Mouse (Mus musculus) midbrain, embryonic 15.5 days (tissue): Measurements from ENCODE around the gene Gfra4. TPM values are rescaled to one million over a fixed set of nuclear protein-coding genes. Genes with fewer than 3 reads are reported as not detected.

ENCODE experiments used
- ATAC-seq: fragments of 200-750 bp; cut with Nextera tagmentation; replicated peaks from 2 replicates; pipeline ENCODE4 v1.8.0; 2017; ENCODE audit warnings: moderate TSS enrichment
- H3K27ac ChIP-seq: fragments of 300-500 bp; sonication (generic); 2 replicates; pipeline ENCODE4 v1.5.1; 2015; ENCODE audit warnings: mild to moderate bottlenecking, inconsistent platforms
- H3K27me3 ChIP-seq: fragments of 300-500 bp; sonication (generic); replicated peaks from 2 replicates; pipeline ENCODE4 v1.6.1; 2015; ENCODE audit warnings: inconsistent platforms
- H3K36me3 ChIP-seq: fragments of 300-500 bp; sonication (generic); replicated peaks from 2 replicates; pipeline ENCODE4 v1.6.1; 2015; ENCODE audit warnings: inconsistent platforms
- H3K4me1 ChIP-seq: fragments of 300-500 bp; sonication (generic); 2 replicates; pipeline ENCODE4 v1.6.1; 2015; ENCODE audit warnings: inconsistent platforms
- H3K4me2 ChIP-seq: fragments of 300-500 bp; sonication (generic); 2 replicates; pipeline ENCODE4 v1.6.1; 2015; ENCODE audit warnings: inconsistent platforms, mild to moderate bottlenecking, moderate library complexity
- H3K4me3 ChIP-seq: fragments of 300-500 bp; sonication (generic); 2 replicates; pipeline ENCODE4 v1.5.1; 2015; ENCODE audit warnings: mild to moderate bottlenecking, inconsistent platforms
- H3K9ac ChIP-seq: fragments of 300-500 bp; sonication (generic); 2 replicates; pipeline ENCODE4 v1.6.1; 2015; ENCODE audit warnings: mild to moderate bottlenecking, inconsistent platforms
- H3K9me3 ChIP-seq: fragments of 300-500 bp; sonication (generic); 2 replicates; pipeline ENCODE4 v1.6.1; 2016; ENCODE audit warnings: inconsistent platforms
- WGBS: fragments of 180-500 bp; shearing (Covaris S2); methylation state at CpG from one replicate; pipeline ENCODE4 v1.1.7; 2015; ENCODE audit warnings: mixed read lengths; 5-methylcytosine and 5-hydroxymethylcytosine counted together
- polyA plus RNA-seq: library from polyadenylated mRNA; unstranded; fragments of >200 nt; fragmentation: Nextera tagmentation; extraction: Ambion mirVana; gene quantifications from 2 replicates; pipeline ENCODE4 v1.2.1, GENCODE M21; 2015

Gene Gfra4
- polyA plus RNA-seq, 1 experiment from 2014 or later: 43.1 TPM

DNA sequence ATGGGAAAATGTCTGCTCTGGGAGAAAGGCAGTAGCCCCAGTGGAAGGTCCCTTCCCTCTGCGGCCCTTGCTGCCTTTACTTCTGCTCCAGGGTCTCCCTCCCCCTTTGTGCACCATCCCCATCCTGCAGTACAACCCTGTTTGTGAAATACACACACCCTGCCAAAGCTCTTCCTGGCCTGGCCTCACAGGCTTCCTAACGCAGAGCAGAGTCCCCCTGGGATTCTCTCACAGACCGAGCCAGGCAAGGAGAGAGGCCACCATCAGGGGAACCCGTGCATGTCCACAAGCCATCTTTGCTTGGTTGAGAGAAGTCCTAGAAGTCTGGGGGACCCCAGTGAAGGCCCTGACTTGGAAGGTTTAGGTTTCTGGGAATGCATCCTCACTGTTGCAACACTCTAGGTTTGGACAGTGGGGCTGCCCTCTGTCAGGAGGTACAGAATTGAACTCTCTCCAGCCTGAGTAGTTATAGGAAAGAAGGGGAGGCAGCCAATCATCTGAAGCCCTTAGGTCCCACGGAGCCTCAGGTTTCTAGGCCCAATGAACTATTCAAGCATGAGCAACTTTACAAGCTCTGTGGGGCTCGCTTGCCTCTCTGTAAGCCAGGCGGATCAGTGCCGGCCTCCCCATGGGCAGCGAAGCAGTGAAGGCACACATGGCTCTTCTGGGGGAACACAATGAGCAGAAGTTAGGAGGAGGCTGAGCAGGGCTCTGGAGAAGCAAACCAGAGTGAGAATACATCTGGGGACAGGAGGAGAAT lies 17.1 kb upstream of the Gfra4 start:
- H3K4me2 ChIP-seq: no peak overlapping the region
- no peaks in the 10 kb centered on the region for H3K36me3 ChIP-seq
- H3K4me1 ChIP-seq: peaks cover 17% of the 10 kb centered on the region
- WGBS: 50% methylated on average over 9 of the region's 9 CpGs
- no peak for ATAC-seq
- no peak overlapping the region for H3K27ac ChIP-seq
- H3K4me3 ChIP-seq: no peak overlapping the region
- peaks cover 35% of the 10 kb centered on the region for H3K27me3 ChIP-seq
- no peak overlapping the region for H3K9ac ChIP-seq
- H3K9me3 ChIP-seq: no peaks in the 10 kb centered on the region

DNA sequence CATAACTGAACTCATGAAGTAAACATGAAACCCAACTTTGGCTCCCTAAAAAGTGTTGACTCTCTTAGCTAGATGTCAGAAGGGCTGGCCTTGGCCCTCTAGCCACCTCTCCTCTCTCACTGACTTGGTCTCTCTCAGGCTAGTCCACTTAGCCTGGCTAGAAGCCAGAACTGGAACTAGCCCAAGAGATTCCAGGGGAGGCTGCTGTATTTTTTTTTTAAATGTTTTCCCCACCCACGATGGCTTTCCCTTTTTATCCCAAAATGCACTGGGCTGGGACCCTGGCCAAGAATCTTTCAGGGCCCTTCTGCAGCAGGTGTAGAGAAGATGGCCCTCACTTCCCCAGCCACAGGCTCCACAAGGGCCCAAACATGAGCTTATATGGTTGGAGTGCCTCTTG lies 16.5 kb upstream of the Gfra4 start:
- Histone ChIP-seq H3K4me2 (no peak overlapping the region), H3K4me1 (peaks cover 23% of the 10 kb centered on the region)
- ATAC-seq: no peak

DNA sequence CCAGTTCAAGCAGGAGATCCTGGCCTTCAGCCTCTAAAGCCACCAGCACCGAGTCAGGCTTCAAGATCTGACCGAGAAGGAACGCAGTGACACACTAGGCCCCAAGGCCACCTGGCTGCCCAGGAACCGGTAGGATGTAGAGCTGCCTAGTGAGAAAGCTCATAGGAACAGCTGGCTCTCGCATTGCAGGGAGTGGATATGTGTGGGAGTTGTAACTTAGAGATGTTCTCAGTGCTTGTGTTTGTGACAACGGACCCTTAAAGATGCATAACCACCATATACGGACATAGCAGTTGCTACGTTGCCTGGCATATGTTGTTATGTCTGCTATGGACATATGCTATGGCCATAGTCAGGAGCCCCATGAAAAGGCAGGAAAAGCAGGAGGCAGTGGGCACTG lies 15.8 kb upstream of the Gfra4 start:
- no peak overlapping the region for H3K27ac ChIP-seq
- no peak overlapping the region for H3K9ac ChIP-seq
- H3K9me3 ChIP-seq: no peaks in the 10 kb centered on the region
- no peak for ATAC-seq
- no peak overlapping the region for H3K4me2 ChIP-seq
- WGBS: 94% methylated on average over 8 of the region's 8 CpGs
- H3K4me1 ChIP-seq: peaks cover 30% of the 10 kb centered on the region
- H3K4me3 ChIP-seq: no peak overlapping the region
- no peaks in the 10 kb centered on the region for H3K36me3 ChIP-seq
- peaks cover 46% of the 10 kb centered on the region for H3K27me3 ChIP-seq

More for the DNA sequence above, 16.5 kb upstream of the Gfra4 start:
- no peaks in the 10 kb centered on the region for H3K36me3 ChIP-seq
- no peak overlapping the region for H3K27ac ChIP-seq
- H3K4me3 ChIP-seq: no peak overlapping the region
- no peaks in the 10 kb centered on the region for H3K9me3 ChIP-seq
- H3K9ac ChIP-seq: no peak overlapping the region
- WGBS: 76% methylated on average over 1 of the region's 1 CpGs
- peaks cover 41% of the 10 kb centered on the region for H3K27me3 ChIP-seq

DNA sequence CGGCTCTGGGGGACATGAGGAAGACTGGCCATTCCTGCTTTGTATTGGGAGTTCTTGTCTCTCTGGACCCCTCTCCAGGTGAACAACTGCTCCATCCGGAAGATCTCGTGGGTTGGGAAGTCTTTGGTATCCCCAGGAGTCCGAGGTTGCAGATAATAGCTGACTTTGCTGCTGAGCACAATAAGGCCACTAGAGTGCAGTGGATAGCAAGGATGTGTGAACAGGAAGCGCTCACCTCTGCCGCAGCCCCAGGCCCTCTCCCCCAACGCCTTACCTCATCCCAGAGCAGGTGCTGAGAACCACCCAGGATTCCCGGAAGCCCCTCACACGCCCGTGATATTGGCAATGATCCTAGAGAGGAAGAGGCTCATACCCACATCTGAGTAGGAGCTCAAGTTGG lies 13.3 kb upstream of the Gfra4 start:
- Histone ChIP-seq H3K27ac (no peak overlapping the region), H3K4me3 (no peak overlapping the region), H3K27me3 (peaks cover 54% of the 10 kb centered on the region), H3K4me1 (peaks cover 28% of the 10 kb centered on the region), H3K9ac (no peak overlapping the region), H3K9me3 (no peaks in the 10 kb centered on the region), H3K36me3 (no peaks in the 10 kb centered on the region), H3K4me2 (peak overlapping the region; percentile 53)
- 2% methylated on average over 10 of the region's 10 CpGs for WGBS
- ATAC-seq: no peak

DNA sequence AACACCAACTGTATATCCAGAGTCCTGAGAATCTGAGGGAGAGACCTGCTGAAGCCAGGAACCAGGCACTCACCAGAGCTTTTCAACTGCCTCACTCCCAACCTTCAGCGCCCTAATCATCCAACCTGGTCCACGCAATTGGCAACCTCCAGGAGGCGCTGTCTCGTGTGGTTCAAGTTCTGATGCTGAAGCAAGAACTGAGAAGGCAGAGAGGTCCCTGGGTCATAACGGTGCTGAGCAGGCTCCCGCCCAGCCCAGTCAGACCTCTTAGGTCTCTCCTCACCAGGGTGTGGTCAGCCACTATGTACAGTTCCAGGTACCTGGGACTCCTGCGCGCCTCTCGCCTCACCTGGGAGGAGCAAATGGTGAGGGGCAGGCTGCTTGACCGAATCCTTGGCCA lies 12.7 kb upstream of the Gfra4 start:
- Histone ChIP-seq H3K27ac (no peak overlapping the region), H3K4me2 (peak overlapping the region; percentile 53; the same call in 1 of the 2 replicates), H3K4me3 (no peak overlapping the region), H3K4me1 (peaks cover 28% of the 10 kb centered on the region), H3K36me3 (no peaks in the 10 kb centered on the region), H3K9me3 (no peaks in the 10 kb centered on the region), H3K9ac (no peak overlapping the region), H3K27me3 (peaks cover 57% of the 10 kb centered on the region)
- WGBS: 8% methylated on average over 10 of the region's 10 CpGs
- ATAC-seq: peak; percentile 45; the same call in 1 of the 2 replicates

DNA sequence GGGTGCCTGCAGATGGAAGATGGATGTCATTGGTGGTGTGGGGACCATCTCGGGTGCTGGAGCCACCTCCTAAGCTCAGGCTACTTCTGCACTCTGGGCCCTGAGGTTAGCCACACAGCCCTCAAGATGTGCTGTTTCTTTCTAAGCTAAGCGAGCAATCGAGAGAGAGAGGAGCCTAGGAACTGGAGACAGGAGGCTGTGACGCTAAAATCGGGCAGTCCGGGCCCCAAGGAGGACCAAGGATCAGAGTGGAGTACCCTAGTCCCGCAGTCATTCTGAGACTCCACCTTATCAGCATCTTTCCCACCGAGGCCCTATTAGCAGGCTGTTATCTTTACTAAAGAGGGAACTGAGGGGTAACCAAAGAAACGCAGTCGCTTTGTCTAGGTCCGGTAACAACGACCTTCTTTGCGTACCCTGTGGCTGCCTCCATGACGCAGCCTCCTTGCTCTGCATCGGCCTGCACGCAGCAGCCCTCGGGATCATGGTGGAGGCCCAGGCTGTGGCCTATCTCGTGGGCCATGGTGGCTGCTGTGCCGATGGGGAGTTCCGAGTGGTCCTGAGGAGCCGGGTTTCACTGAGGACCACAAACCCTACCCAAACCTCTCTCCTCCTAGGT lies 11.9 kb upstream of the Gfra4 start:
- WGBS: 1% methylated on average over 21 of the region's 21 CpGs
- Histone ChIP-seq H3K4me3 (peak overlapping the region; percentile 35), H3K4me2 (peak overlapping the region; percentile 53), H3K9ac (peak overlapping the region; percentile 32), H3K4me1 (peaks cover 28% of the 10 kb centered on the region), H3K27me3 (peaks cover 57% of the 10 kb centered on the region), H3K27ac (no peak overlapping the region), H3K36me3 (no peaks in the 10 kb centered on the region), H3K9me3 (no peaks in the 10 kb centered on the region)
- peak; percentile 19; the same call in 1 of the 2 replicates for ATAC-seq

DNA sequence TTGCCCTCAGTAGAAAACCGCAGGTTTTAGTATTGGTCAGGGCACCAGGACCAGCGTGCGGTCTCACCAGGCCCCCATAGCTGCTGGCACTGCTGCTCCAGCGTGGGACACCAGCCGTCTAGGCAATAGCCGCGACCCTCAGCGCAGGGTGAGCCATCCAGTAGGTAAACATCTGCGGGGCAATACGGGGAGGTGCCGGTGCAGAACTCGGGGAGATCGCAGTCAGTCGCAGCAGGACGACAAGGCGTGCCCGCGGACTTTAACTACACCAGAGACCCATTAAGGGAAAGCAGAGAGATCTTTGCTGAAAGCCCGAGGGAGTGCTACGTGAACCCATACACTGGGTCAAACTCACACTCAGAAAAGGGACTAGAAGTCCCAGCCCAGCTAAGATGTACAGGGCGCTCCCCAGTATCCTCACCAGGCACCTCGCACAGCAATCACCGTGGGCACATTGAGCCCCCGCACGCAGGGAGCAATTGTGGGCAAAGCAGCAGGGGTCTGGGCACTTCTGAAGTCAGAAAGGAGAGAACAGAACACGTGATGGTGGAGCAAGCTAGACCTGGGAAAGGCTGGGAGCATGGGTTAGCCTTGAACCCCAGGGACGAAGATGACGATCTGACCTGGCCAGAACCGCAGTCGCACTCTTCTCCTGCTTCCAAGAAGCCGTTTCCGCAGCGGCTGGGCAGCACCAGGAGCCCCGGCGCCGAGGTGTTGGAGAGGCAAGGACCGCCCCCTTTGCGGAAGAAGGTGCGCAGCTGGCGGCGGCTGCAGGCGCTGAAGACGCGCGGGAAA lies 11.2 kb upstream of the Gfra4 start:
- H3K9ac ChIP-seq: peak overlapping the region; percentile 32

DNA sequence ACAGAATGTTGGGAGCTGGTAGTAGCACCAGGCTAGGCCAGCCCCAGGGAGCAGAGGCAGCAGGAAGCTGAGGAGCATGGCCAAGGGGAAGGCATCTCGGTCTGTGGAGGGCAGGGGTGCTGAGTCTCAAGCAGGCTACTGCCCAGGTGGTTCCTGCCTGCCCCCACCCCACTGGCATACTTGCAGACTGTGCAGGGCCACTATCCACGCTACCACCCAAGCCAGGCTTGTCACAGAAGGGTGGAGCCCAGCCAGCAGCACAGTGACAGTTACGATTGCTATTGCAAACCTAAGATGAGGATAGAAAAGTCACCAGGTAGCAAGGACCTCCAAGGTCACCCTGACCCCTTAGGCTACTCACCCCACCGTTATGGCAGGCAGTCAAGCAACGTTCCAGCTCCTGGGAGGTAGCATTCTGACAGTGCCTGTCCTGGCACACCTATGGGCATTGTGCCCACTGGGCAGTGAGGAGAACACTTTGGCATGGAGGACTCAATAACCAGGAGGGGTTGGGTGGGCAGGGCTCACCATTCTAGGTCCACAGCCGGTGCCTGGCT lies 10.1 kb upstream of the Gfra4 start:
- 72% methylated on average over 6 of the region's 6 CpGs for WGBS
- ATAC-seq: no peak
- Histone ChIP-seq H3K4me3 (no peak overlapping the region), H3K9me3 (no peaks in the 10 kb centered on the region), H3K27me3 (peaks cover 57% of the 10 kb centered on the region), H3K36me3 (no peaks in the 10 kb centered on the region), H3K4me1 (peaks cover 28% of the 10 kb centered on the region), H3K27ac (no peak overlapping the region), H3K4me2 (no peak overlapping the region), H3K9ac (no peak overlapping the region)

More for the DNA sequence above, 11.2 kb upstream of the Gfra4 start:
- Histone ChIP-seq H3K9me3 (no peaks in the 10 kb centered on the region), H3K27ac (no peak overlapping the region), H3K27me3 (peaks cover 57% of the 10 kb centered on the region), H3K4me3 (peak overlapping the region; percentile 35), H3K4me2 (peak overlapping the region; percentile 53), H3K4me1 (peaks cover 28% of the 10 kb centered on the region), H3K36me3 (no peaks in the 10 kb centered on the region)
- ATAC-seq: peak; percentile 28; the same call in 1 of the 2 replicates
- 2% methylated on average over 45 of the region's 45 CpGs for WGBS

DNA sequence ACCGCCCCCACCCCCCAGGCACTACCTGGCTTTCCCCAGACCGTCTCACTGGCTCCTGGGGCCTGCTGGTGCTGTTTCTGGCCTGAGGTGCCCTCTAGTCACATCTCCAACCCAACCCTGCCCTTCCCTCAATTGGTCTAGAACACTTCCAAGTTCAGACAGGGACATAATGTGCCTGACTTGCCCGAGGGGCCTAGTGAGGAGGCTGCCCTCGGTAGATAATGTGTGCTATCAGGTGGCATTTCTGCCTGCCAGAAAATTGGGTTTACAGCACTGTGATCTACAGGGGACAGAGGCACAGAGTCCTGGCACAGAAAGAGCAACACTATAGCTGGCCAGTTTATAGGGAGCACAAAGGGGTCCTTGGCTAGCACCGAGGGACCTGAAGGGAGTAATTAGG lies 9.2 kb upstream of the Gfra4 start:
- Histone ChIP-seq H3K4me3 (no peak overlapping the region), H3K27me3 (peaks cover 56% of the 10 kb centered on the region), H3K9me3 (no peaks in the 10 kb centered on the region), H3K4me1 (peaks cover 28% of the 10 kb centered on the region), H3K9ac (no peak overlapping the region), H3K27ac (no peak overlapping the region), H3K36me3 (no peaks in the 10 kb centered on the region), H3K4me2 (no peak overlapping the region)
- 77% methylated on average over 5 of the region's 5 CpGs for WGBS
- ATAC-seq: no peak

DNA sequence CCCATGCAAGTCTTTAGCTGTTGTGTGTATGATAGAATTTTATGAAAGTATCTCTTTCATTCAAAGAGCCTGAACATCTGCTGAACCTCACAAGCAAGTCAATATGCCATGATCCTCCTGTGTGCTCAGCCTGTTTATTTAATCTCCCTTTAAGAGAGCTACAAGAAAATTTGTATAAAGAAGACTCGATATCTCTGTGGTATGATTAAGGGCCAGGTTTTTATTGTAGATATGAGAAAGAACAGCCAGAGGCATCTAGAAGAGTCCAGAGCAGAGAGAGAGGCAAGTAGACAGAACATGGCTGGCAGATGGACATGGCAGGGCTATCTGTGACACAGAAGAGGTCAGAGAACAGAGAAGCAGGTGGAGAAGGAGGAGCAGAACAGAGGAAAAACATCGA lies 3.1 kb upstream of the Gfra4 start:
- Histone ChIP-seq H3K9ac (no peak overlapping the region), H3K27ac (no peak overlapping the region), H3K4me1 (peaks cover 6% of the 10 kb centered on the region), H3K4me2 (no peak overlapping the region), H3K4me3 (no peak overlapping the region), H3K36me3 (no peaks in the 10 kb centered on the region), H3K9me3 (no peaks in the 10 kb centered on the region), H3K27me3 (peaks cover 19% of the 10 kb centered on the region)
- ATAC-seq: no peak
- 89% methylated on average over 2 of the region's 2 CpGs for WGBS

DNA sequence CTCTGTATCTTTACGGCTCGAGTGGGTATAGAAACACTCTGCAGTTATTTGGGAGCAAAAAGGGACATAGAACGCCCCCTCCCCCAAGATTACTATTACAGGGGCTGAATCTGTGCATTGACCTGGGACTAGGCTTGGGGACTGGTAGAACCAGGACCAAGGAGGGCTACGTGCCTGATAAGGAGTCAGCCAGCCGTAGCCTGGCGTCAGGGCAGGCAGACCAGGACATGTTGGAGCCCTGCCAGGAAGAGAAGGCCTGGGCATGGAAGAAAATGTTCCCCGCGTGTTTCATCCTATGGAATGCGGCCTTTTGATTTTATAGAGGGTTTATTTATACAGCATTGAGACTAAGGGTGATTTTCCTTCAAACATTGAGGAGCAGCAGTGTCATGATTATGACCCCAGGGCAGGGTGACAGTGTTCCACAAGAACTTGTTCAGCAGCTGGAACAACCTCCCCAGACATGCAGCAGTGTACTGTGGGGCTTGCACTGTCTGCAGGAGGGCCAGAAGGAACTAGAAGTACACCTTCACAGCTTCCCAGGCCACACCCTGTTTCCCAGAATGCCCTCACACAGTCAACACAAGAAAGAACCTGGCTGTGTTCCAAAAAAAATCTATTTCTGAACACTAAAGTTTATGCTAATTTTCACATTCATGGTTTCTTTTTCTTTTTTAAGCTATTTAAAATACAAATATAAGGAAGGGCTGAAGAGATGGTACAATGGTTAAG lies 2.3 kb upstream of the Gfra4 start:
- Histone ChIP-seq H3K36me3 (no peaks in the 10 kb centered on the region), H3K27ac (no peak overlapping the region), H3K4me3 (no peak overlapping the region), H3K9me3 (no peaks in the 10 kb centered on the region), H3K27me3 (peaks cover 26% of the 10 kb centered on the region), H3K9ac (no peak overlapping the region), H3K4me2 (no peak overlapping the region), H3K4me1 (peaks cover 13% of the 10 kb centered on the region)
- 75% methylated on average over 9 of the region's 9 CpGs for WGBS
- ATAC-seq: no peak
